Mouse (Mus musculus) G1E-ER4 (cell line): ENCODE measurements at regions not wholly inside any gene's neighbourhood (a gene's known extent, or its start where the extent isn't known, plus 50 kb on each side); places are given as distances from the start of the nearest gene placed in this dataset.

Experiments
- GATA1 ChIP-seq: IDR thresholded peaks from one replicate; pipeline ENCODE4 v1.8.0; 2012; ENCODE audit warnings: low read length, inconsistent platforms

- TF ChIP-seq GATA1, result no peak
These were observed 92.6 kb downstream of the Ier5 start for GRCm38 (mm10) chr1:155006539-155007486.

GRCm38 (mm10) chr1:155006099-155006498, 93.3 kb downstream of the Ier5 start:
- TF ChIP-seq GATA1, result no peak

GRCm38 (mm10) chr1:155000301-155000700, 99.1 kb downstream of the Ier5 start:
- no peak for TF ChIP-seq GATA1

GRCm38 (mm10) chr1:154999501-155000131, 99.8 kb downstream of the Ier5 start:
- no peak for TF ChIP-seq GATA1

GRCm38 (mm10) chr1:154995778-154996390, 103.6 kb downstream of the Ier5 start:
- TF ChIP-seq GATA1, result no peak

GRCm38 (mm10) chr1:154993927-154994856, 105.2 kb downstream of the Ier5 start:
- TF ChIP-seq GATA1, result no peak

- TF ChIP-seq GATA1, result no peak
These were observed 99.0 kb upstream of the Cacna1e start for GRCm38 (mm10) chr1:154983325-154983724.

GRCm38 (mm10) chr1:154982836-154983235, 98.5 kb upstream of the Cacna1e start:
- TF ChIP-seq GATA1, result no peak

GRCm38 (mm10) chr1:154981687-154982086, 97.4 kb upstream of the Cacna1e start:
- TF ChIP-seq GATA1, result no peak

GRCm38 (mm10) chr1:154975732-154976131, 91.4 kb upstream of the Cacna1e start:
- TF ChIP-seq GATA1, result no peak

- no peak for TF ChIP-seq GATA1
These were observed 77.0 kb upstream of the Cacna1e start for GRCm38 (mm10) chr1:154961271-154961670.

- no peak for TF ChIP-seq GATA1
These were observed 72.3 kb upstream of the Cacna1e start for GRCm38 (mm10) chr1:154956625-154957031.

GRCm38 (mm10) chr1:154952679-154953078, 68.4 kb upstream of the Cacna1e start:
- no peak for TF ChIP-seq GATA1
